8 mouse cellular contexts compared by ENCODE assay signal in the genomic region with DNA sequence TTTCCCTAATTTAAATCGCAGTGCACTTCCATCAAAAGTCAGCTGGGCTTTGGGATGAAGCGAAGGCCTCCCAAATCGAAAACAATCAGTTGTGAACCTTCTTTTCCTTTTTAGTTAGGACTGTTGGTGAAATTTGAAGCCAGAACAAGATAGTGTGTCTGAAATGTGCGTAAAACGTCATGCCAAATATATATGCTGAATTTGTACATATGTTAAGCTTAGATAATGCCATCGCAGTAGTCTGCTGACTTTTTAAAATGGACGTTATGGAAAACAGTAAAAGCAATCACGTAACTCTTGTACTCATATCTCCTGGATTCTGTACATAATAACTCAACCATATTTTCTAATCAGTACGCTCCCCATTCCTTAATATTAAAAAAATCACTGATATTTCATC. TPM values are rescaled to one million over a fixed set of nuclear protein-coding genes. Genes with fewer than 3 reads are reported as not detected.
DNase-seq lines count a peak whose midpoint lies in the region; ATAC-seq and TF ChIP-seq lines count a peak whose summit lies in the region.

No protein-coding gene starts in this region.

- 0 out of 2 replicates have a peak, but pooled peaks cover 3% of the 10 kb centered on the region for H3K4me1 ChIP-seq in kidney, adult 2 months (ENCODE audit: control insufficient read depth, insufficient read depth, low read length)
- H3K4me1 ChIP-seq in hindbrain, embryonic 10.5 days (replicated peaks) = peaks cover 22% of the 10 kb centered on the region
- peaks cover 12% of the 10 kb centered on the region for H3K4me1 ChIP-seq in midbrain, embryonic 11.5 days (ENCODE audit: control insufficient read depth, insufficient read depth, low read length)

- no peaks in the 10 kb centered on the region for H3K9me3 ChIP-seq in hindbrain, embryonic 10.5 days
- H3K9me3 ChIP-seq in midbrain, embryonic 11.5 days (ENCODE audit: control insufficient read depth, low read length) = no peaks in the 10 kb centered on the region

- TF ChIP-seq CTCF in kidney, adult 2 months (conservative IDR thresholded peaks at IDR 0.05; ENCODE audit: insufficient read depth, insufficient read length, low read depth, low read length) = no peak

- no peak for DNase-seq in kidney, adult 2 months
- no peak for DNase-seq in kidney, adult 18-20 months
- DNase-seq in NIH3T3 (ENCODE audit: low read depth) = peak; percentile 7
- DNase-seq in hindbrain, embryonic 10.5 days (ENCODE audit: low spot score) = no peak
- DNase-seq in midbrain, embryonic 11.5 days (ENCODE audit: low spot score, missing footprints) = no peak
- DNase-seq in urinary bladder, adult 2 months (ENCODE audit: low spot score) = no peak
- DNase-seq in urinary bladder, postnatal 25 days (ENCODE audit: low spot score) = no peak
- DNase-seq in testis, postnatal 14 days (ENCODE audit: low spot score) = no peak

- H3K27ac ChIP-seq in kidney, adult 2 months (ENCODE audit: insufficient read depth, low read depth, low read length) = peak overlapping the region; percentile 76; the same call in 1 of the 2 replicates
- H3K27ac ChIP-seq in hindbrain, embryonic 10.5 days = peak overlapping the region; percentile 98
- no peak overlapping the region for H3K27ac ChIP-seq in midbrain, embryonic 11.5 days (ENCODE audit: low read depth, low read length)

- peak overlapping the region; percentile 82 for H3K4me3 ChIP-seq in kidney, adult 2 months (ENCODE audit: insufficient read depth, low read depth, low read length)
- peak overlapping the region; percentile 96 for H3K4me3 ChIP-seq in hindbrain, embryonic 10.5 days
- peak overlapping the region; percentile 93 for H3K4me3 ChIP-seq in midbrain, embryonic 11.5 days (ENCODE audit: low read depth, low read length)

- ATAC-seq in midbrain, embryonic 11.5 days (ENCODE audit: low FRiP score) = no peak

- 17% methylated on average over 9 of the region's 9 CpGs for WGBS in kidney, adult 2 months
- 36% methylated on average over 9 of the region's 9 CpGs for WGBS in hindbrain, embryonic 10.5 days
- WGBS in midbrain, embryonic 11.5 days = 34% methylated on average over 9 of the region's 9 CpGs

- peak overlapping the region; percentile 93 for H3K9ac ChIP-seq in midbrain, embryonic 11.5 days (ENCODE audit: low read length)

- H3K27me3 ChIP-seq in kidney, adult 2 months (replicated peaks; ENCODE audit: control insufficient read depth, insufficient read depth, low read length) = no peaks in the 10 kb centered on the region
- H3K27me3 ChIP-seq in hindbrain, embryonic 10.5 days (ENCODE audit: insufficient read depth, poor library complexity, severe bottlenecking) = no peaks in the 10 kb centered on the region
- H3K27me3 ChIP-seq in midbrain, embryonic 11.5 days (ENCODE audit: control insufficient read depth, insufficient read depth, low read length) = no peaks in the 10 kb centered on the region

- H3K36me3 ChIP-seq in kidney, adult 2 months (ENCODE audit: control insufficient read depth, insufficient read depth, low read length) = no peaks in the 10 kb centered on the region
- H3K36me3 ChIP-seq in hindbrain, embryonic 10.5 days = peaks cover 25% of the 10 kb centered on the region
- H3K36me3 ChIP-seq in midbrain, embryonic 11.5 days (ENCODE audit: control insufficient read depth, insufficient read depth, low read length) = no peaks in the 10 kb centered on the region

- no peak for TF ChIP-seq POLR2A in kidney, adult 2 months (IDR thresholded peaks at IDR 0.05; ENCODE audit: low read depth, low read length)

- H3K4me2 ChIP-seq in midbrain, embryonic 11.5 days = peak overlapping the region; percentile 88

RNA-seq across cellular contexts. Expression of gene Wapl, which starts 1.2 kb away (rescaled TPM):
- polyA plus RNA-seq in kidney, adult 2 months (2012; rRNA removed) = 10.1 and 11.0 TPM in 2 replicates
- 18.7 and 25.6 TPM in 2 replicates for polyA plus RNA-seq in hindbrain, embryonic 10.5 days (2016; fragmentation: Nextera tagmentation; extraction: Ambion mirVana)
- 36.7 and 38.1 TPM in 2 replicates for polyA plus RNA-seq in midbrain, embryonic 11.5 days (2014; fragmentation: Nextera tagmentation; extraction: Ambion mirVana)
- polyA plus RNA-seq in urinary bladder, adult 2 months (2012; rRNA removed) = 27.8 and 28.7 TPM in 2 replicates
